Mouse (Mus musculus) stomach, embryonic 15.5 days (tissue): ENCODE data around the gene Parp8. TPM values are rescaled to one million over a fixed set of nuclear protein-coding genes. Genes with fewer than 3 reads are reported as not detected.
A peak's percentile ranks its signal among the peaks of the same experiment; 100 is the strongest.

Source experiments
- ATAC-seq: fragments of 200-750 bp; cut with Nextera tagmentation; 2 replicates; pipeline ENCODE4 v1.8.0; 2017; ENCODE audit warnings: low read depth, moderate number of reproducible peaks, moderate TSS enrichment; ENCODE audit not compliant: insufficient read depth, low FRiP score
- H3K27ac ChIP-seq: fragments of 300-500 bp; sonication (generic); 2 replicates; pipeline ENCODE4 v1.5.1; 2015; ENCODE audit warnings: mild to moderate bottlenecking, inconsistent platforms
- H3K27me3 ChIP-seq: fragments of 300-500 bp; sonication (generic); replicated peaks from 2 replicates; pipeline ENCODE4 v1.6.1; 2015; ENCODE audit warnings: inconsistent platforms
- H3K36me3 ChIP-seq: fragments of 300-500 bp; sonication (generic); 2 replicates; pipeline ENCODE4 v1.6.1; 2015; ENCODE audit warnings: inconsistent platforms
- H3K4me1 ChIP-seq: fragments of 300-500 bp; sonication (generic); 2 replicates; pipeline ENCODE4 v1.6.1; 2015; ENCODE audit warnings: inconsistent platforms
- H3K4me2 ChIP-seq: fragments of 300-500 bp; sonication (generic); 2 replicates; pipeline ENCODE4 v1.6.1; 2015; ENCODE audit warnings: mild to moderate bottlenecking, inconsistent platforms
- H3K4me3 ChIP-seq: fragments of 300-500 bp; sonication (generic); replicated peaks from 2 replicates; pipeline ENCODE4 v1.5.1; 2015; ENCODE audit warnings: inconsistent platforms
- H3K9ac ChIP-seq: fragments of 300-500 bp; sonication (generic); 2 replicates; pipeline ENCODE4 v1.6.1; 2015; ENCODE audit warnings: inconsistent platforms
- H3K9me3 ChIP-seq: fragments of 300-500 bp; sonication (generic); 2 replicates; pipeline ENCODE4 v1.6.1; 2016; ENCODE audit warnings: inconsistent platforms
- WGBS: fragments of 180-500 bp; shearing (Covaris S2); methylation state at CpG from one replicate; pipeline ENCODE4 v1.1.7; 2015; 5-methylcytosine and 5-hydroxymethylcytosine counted together
- polyA plus RNA-seq: library from polyadenylated mRNA; unstranded; fragments of >200 nt; fragmentation: Nextera tagmentation; extraction: Ambion mirVana; gene quantifications from 2 replicates; pipeline ENCODE4 v1.2.1, GENCODE M21; 2015

Parp8 gene
- polyA plus RNA-seq, 1 experiment from 2014 or later, result 14.1 TPM

DNA sequence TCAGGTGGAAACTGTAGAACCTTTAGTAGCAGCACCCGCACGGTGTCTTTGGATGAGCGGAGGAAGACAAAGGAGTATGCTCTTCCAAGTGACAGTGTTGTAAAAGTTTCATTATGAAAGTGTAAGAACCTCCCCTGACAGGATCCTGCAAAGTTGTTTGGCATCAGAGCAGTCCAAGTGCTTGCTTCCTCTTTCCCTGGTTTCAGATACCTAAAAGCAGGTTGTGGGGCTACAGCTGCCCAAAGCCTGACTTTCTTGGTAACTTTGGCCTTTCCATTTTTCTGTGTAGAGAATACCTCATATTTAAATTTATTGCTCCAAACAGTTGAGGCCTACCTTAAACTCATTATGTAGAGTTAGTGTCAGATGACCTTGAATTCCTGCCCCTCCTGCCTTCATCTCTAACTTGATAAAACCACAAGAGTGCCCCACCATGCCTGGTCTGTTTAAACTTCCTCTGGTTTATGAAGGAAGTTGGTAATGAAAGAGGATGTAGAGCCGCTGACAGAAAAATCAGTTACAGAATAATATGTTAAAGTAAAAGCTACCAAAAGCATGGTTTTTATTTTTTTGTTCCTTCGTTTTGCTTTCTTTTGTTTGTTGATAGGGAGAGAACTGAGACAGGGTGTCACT lies 8.5 kb upstream of the Parp8 start:
- no peak overlapping the region for H3K4me3 ChIP-seq
- no peaks in the 10 kb centered on the region for H3K27me3 ChIP-seq
- WGBS, result 79% methylated on average over 5 of the region's 5 CpGs
- H3K4me2 ChIP-seq, result no peak overlapping the region
- H3K36me3 ChIP-seq, result no peaks in the 10 kb centered on the region
- H3K4me1 ChIP-seq, result no peaks in the 10 kb centered on the region
- no peak for ATAC-seq
- H3K9ac ChIP-seq, result no peak overlapping the region
- no peaks in the 10 kb centered on the region for H3K9me3 ChIP-seq
- H3K27ac ChIP-seq, result no peak overlapping the region

DNA sequence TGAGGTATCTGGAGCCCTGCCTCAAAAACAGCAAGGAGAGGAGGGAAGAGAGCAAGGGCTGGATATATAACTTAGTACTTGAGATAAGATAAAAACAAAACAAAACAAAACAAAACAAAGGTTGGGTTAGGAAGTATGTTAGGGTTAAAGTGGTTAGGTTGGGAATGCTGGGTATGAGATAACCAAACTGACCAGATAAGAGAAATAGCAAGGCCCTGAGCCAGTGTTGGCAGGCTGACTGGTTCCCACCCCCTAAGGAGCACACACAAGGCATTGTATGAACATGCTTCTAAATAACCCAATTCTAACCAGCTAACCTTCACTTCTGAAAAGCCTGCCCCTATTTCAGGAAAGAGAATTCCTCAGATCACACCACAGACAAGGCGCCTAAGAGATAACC lies 7.1 kb upstream of the Parp8 start:
- Histone ChIP-seq H3K4me3 (no peak overlapping the region), H3K4me1 (no peaks in the 10 kb centered on the region), H3K4me2 (no peak overlapping the region), H3K9me3 (no peaks in the 10 kb centered on the region), H3K36me3 (no peaks in the 10 kb centered on the region), H3K27me3 (no peaks in the 10 kb centered on the region), H3K27ac (no peak overlapping the region), H3K9ac (no peak overlapping the region)
- WGBS, result 82% methylated on average over 1 of the region's 1 CpGs
- ATAC-seq, result no peak

DNA sequence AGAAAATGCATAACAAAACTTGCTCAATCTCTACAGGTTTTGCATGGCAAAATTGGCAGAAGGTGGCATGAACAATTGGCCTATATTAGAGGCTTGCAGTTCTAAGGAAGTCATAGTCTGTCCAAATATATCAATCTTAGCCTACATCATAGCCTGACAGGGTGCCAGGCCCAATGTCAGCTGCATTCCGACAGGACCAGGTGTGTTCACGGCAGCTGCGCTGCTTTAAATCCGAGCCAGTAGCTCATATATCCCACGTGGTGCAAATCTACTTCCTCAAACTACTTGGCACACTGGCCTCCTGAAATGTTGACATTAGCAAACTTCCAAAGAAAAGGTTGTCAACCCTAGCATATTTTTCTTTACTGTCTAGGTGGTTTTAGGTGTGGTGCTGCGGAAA lies 6.2 kb upstream of the Parp8 start:
- no peak overlapping the region for H3K9ac ChIP-seq
- no peak overlapping the region; the same call in 1 of the 2 replicates for H3K4me2 ChIP-seq
- H3K27me3 ChIP-seq, result no peaks in the 10 kb centered on the region
- no peak overlapping the region for H3K27ac ChIP-seq
- no peak overlapping the region for H3K4me3 ChIP-seq
- no peaks in the 10 kb centered on the region for H3K9me3 ChIP-seq
- 33% methylated on average over 6 of the region's 6 CpGs for WGBS
- H3K36me3 ChIP-seq, result no peaks in the 10 kb centered on the region
- H3K4me1 ChIP-seq, result no peaks in the 10 kb centered on the region
- peak; percentile 82 for ATAC-seq

DNA sequence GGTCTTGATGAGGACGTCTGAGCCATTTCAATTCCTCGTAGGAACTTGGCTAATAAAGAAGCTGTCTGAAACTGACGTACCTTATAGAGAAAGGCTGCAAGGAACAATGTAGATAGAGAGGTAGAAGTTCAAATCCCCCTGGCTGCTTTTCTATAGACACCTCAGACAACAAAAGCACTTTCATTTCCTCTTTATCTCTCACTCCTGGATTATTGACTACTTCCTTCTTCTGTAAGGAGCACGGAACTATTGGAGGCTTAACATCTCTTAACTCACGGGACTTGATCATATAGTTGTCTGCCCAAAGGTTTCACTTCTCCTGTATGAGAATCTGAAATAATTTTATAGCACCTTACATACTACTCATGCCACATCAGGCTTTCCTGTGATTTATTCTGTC lies 2.9 kb upstream of the Parp8 start:
- H3K9ac ChIP-seq, result no peak overlapping the region
- H3K4me3 ChIP-seq, result no peak overlapping the region
- H3K36me3 ChIP-seq, result no peaks in the 10 kb centered on the region
- no peak overlapping the region for H3K27ac ChIP-seq
- no peaks in the 10 kb centered on the region for H3K9me3 ChIP-seq
- no peaks in the 10 kb centered on the region for H3K4me1 ChIP-seq
- H3K4me2 ChIP-seq, result no peak overlapping the region
- ATAC-seq, result no peak
- 62% methylated on average over 5 of the region's 5 CpGs for WGBS
- no peaks in the 10 kb centered on the region for H3K27me3 ChIP-seq

GRCm38 (mm10) chr13:117027336-117027735 lies 2.0 kb upstream of the Parp8 start:
- Histone ChIP-seq H3K9me3 (no peaks in the 10 kb centered on the region), H3K4me1 (no peaks in the 10 kb centered on the region), H3K36me3 (no peaks in the 10 kb centered on the region), H3K4me3 (no peak overlapping the region), H3K27ac (no peak overlapping the region), H3K4me2 (no peak overlapping the region), H3K9ac (no peak overlapping the region), H3K27me3 (no peaks in the 10 kb centered on the region)
- 77% methylated on average over 9 of the region's 9 CpGs for WGBS
- ATAC-seq, result no peak

DNA sequence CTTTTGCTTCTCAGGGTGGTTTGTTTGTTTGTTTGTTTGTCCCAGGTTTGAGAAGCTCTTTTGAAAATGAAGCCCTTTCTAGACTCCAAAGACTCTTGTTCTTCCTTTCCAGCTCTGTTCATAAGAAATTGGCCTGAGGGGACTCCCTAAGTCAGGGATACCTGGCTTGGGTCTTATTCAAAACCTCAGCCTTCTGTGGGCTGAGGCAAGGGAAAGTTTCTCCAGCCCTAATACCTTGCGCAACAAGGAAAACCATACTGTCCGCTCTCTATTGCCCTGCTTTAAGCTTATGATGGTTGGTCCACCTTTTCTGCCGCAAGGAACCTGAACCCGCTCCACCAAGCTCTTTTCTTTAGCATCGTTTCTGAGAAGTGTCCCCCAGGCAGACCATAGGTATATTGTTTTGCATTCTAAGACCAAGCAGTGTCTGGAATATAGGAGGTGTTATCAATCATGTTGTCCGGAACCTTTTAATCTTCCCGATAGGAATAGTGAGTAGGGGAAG lies 991 bp upstream of the Parp8 start:
- H3K27ac ChIP-seq, result peak overlapping the region; percentile 82
- 52% methylated on average over 7 of the region's 7 CpGs for WGBS
- no peaks in the 10 kb centered on the region for H3K36me3 ChIP-seq
- no peak for ATAC-seq
- H3K4me3 ChIP-seq, result peak overlapping the region; percentile 59
- H3K4me2 ChIP-seq, result peak overlapping the region; percentile 75
- no peaks in the 10 kb centered on the region for H3K27me3 ChIP-seq
- peaks cover 1% of the 10 kb centered on the region; the same call in 1 of the 2 replicates for H3K4me1 ChIP-seq
- H3K9me3 ChIP-seq, result no peaks in the 10 kb centered on the region
- no peak overlapping the region for H3K9ac ChIP-seq

DNA sequence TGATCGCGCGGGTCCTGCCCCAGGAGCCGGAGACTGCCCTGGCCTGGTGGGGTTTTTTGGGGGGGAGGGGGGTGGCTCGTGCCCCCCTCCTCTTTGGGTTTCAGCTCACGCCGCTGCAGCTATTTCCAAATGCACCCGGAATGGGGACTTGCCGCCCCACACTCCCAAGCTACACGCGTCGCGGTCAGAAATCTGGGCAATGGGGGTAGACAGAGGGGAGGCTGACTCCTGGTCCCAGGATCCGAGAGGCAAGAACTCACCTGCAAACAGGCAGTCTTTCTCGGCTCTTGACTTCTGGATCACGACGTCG lies 466 bp downstream of the Parp8 start:
- H3K4me3 ChIP-seq, result peak overlapping the region; percentile 59

GRCm38 (mm10) chr13:117024127-117024915 lies 1.0 kb downstream of the Parp8 start:
- Histone ChIP-seq H3K27me3 (no peaks in the 10 kb centered on the region), H3K36me3 (no peaks in the 10 kb centered on the region), H3K4me2 (peak overlapping the region; percentile 75), H3K4me3 (peak overlapping the region; percentile 59), H3K9me3 (no peaks in the 10 kb centered on the region), H3K4me1 (peaks cover 3% of the 10 kb centered on the region; the same call in 1 of the 2 replicates), H3K9ac (peak overlapping the region; percentile 51), H3K27ac (peak overlapping the region; percentile 82)
- under 1% methylated on average over 60 of the region's 64 CpGs for WGBS
- peak; percentile 83 for ATAC-seq

More for the DNA sequence above, 466 bp downstream of the Parp8 start:
- peak overlapping the region; percentile 75 for H3K4me2 ChIP-seq
- H3K27ac ChIP-seq, result peak overlapping the region; percentile 82
- under 1% methylated on average over 18 of the region's 18 CpGs for WGBS
- peak; percentile 11; the same call in 1 of the 2 replicates for ATAC-seq
- no peaks in the 10 kb centered on the region for H3K27me3 ChIP-seq
- H3K36me3 ChIP-seq, result no peaks in the 10 kb centered on the region
- peaks cover 3% of the 10 kb centered on the region; the same call in 1 of the 2 replicates for H3K4me1 ChIP-seq
- H3K9me3 ChIP-seq, result no peaks in the 10 kb centered on the region
- peak overlapping the region; percentile 51 for H3K9ac ChIP-seq

DNA sequence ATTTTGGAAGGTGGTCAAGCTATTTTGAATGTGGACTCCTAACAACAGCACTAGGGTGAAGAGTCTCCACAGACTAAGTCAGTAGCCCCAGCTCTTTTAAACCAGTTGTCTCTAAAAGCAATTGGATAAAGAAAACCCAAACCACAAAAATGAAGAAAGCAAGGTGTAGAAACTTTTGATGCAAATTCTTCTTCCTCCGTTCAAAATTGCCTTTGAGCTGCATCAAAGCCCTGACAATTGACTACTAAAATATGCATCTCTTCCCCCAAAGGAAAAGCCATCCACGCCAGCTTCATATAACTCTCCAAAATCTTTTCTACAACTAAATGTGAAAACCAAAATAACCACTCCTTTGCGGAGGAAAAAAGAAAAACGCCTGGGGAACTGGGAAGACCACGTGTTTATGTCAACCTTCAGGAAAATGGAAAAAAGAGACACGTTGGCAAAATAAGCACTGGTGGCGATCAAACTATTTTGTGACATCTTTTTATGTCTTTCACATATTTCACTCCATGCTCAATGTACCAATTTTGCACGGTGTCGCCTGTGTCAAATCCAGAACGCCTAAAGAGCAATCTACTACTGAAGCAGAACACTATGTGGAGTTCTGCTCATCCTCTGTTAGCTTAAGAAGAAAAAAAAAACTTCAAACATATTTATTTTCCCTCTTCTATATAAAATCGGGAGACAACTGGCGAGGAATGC lies 1.8 kb downstream of the Parp8 start:
- 10% methylated on average over 12 of the region's 12 CpGs for WGBS
- no peak overlapping the region for H3K9ac ChIP-seq

GRCm38 (mm10) chr13:117020631-117021030 lies 4.7 kb downstream of the Parp8 start:
- Histone ChIP-seq H3K36me3 (no peaks in the 10 kb centered on the region), H3K27ac (no peak overlapping the region), H3K4me2 (no peak overlapping the region), H3K9ac (no peak overlapping the region), H3K9me3 (no peaks in the 10 kb centered on the region), H3K4me1 (peaks cover 3% of the 10 kb centered on the region; the same call in 1 of the 2 replicates), H3K4me3 (no peak overlapping the region), H3K27me3 (no peaks in the 10 kb centered on the region)
- 57% methylated on average over 6 of the region's 6 CpGs for WGBS
- ATAC-seq, result no peak

More for the DNA sequence above, 1.8 kb downstream of the Parp8 start:
- peak overlapping the region; percentile 75 for H3K4me2 ChIP-seq
- H3K27me3 ChIP-seq, result no peaks in the 10 kb centered on the region
- no peaks in the 10 kb centered on the region for H3K36me3 ChIP-seq
- peak overlapping the region; percentile 59 for H3K4me3 ChIP-seq
- no peaks in the 10 kb centered on the region for H3K9me3 ChIP-seq
- no peak for ATAC-seq
- peak overlapping the region; percentile 82 for H3K27ac ChIP-seq
- peaks cover 3% of the 10 kb centered on the region; the same call in 1 of the 2 replicates for H3K4me1 ChIP-seq

GRCm38 (mm10) chr13:117018676-117019075 lies 6.7 kb downstream of the Parp8 start:
- WGBS, result 79% methylated on average over 6 of the region's 6 CpGs
- H3K9ac ChIP-seq, result no peak overlapping the region
- no peak overlapping the region for H3K4me2 ChIP-seq
- no peak for ATAC-seq
- 0 out of 2 replicates have a peak overlapping the region, but pooled peaks have one; percentile 18 for H3K27ac ChIP-seq
- H3K9me3 ChIP-seq, result no peaks in the 10 kb centered on the region
- peaks cover 3% of the 10 kb centered on the region; the same call in 1 of the 2 replicates for H3K4me1 ChIP-seq
- no peaks in the 10 kb centered on the region for H3K27me3 ChIP-seq
- no peaks in the 10 kb centered on the region for H3K36me3 ChIP-seq
- no peak overlapping the region for H3K4me3 ChIP-seq

DNA sequence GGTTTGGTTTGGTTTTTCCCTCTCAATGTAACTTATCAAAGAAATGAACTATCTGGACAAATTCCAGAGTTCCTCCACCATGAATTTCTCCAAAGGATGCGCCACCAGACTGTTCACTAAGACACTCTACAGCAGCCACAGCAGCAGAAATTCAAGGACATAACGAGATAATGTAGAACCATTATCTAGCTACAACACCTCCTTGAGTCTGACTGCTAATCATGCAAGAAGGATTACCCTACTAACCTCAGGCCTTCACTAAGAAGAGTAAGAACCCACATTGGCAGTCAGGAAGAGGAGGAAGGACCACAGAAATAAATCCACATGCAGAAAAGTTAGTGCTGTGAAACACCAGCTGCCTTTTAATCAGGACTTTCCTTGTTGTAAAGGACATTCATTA lies 11.8 kb downstream of the Parp8 start:
- 85% methylated on average over 2 of the region's 2 CpGs for WGBS
- Histone ChIP-seq H3K9ac (no peak overlapping the region), H3K4me2 (no peak overlapping the region)

More for the DNA sequence above, 11.8 kb downstream of the Parp8 start:
- Histone ChIP-seq H3K4me1 (no peaks in the 10 kb centered on the region), H3K9me3 (no peaks in the 10 kb centered on the region), H3K27ac (no peak overlapping the region), H3K27me3 (no peaks in the 10 kb centered on the region), H3K36me3 (no peaks in the 10 kb centered on the region), H3K4me3 (no peak overlapping the region)
- ATAC-seq, result no peak
